Mouse (Mus musculus): ENCODE results near the gene Mup17. TPM values are rescaled to one million over a fixed set of nuclear protein-coding genes. Genes with fewer than 3 reads are reported as not detected.
"Not testable (repeated sequence)": the region's sequence is repeated elsewhere in the genome, so short reads cannot be mapped to it uniquely, and the experiment has no call there.

The Mup17 gene
- not detected in 2 replicates for polyA plus RNA-seq (2016; fragmentation: Nextera tagmentation; extraction: Ambion mirVana)

- 71% methylated on average over 4 of the region's 4 CpGs for whole genome bisulfite sequencing
- not testable (repeated sequence) for H3K27ac ChIP-seq (replicated peaks); H3K4me1 ChIP-seq; H3K4me3 ChIP-seq; H3K9me3 ChIP-seq; H3K36me3 ChIP-seq (replicated peaks); DNase-seq (ENCODE audit: low spot score); H3K27me3 ChIP-seq (replicated peaks; ENCODE audit: low read depth, poor library complexity, severe bottlenecking)
Observed at GRCm38 (mm10) chr4:61595771-61596170, at the start of gene Mup17. TSS of gene Mup17 (minus strand) at chr4:61595871.

DNA sequence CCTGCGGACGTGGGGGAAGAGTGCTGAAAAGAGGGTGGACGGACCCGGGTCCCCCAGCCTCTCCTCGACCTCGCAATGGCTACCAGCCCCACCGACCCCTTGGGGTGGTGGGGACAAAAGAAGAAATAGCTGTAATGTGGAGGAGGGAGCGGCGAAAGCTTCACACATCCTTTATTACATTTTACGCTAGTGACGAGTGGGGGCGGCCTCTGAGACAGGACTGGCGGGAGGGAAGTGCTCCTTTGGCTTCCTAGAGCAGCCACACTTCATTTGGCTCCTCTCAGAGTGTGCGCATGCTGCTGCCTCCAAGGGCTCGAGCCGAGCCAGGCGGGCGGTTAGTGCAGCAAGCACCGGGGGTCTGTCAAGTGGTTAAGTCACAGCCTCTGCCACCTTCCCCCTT, 24.1 kb downstream of the Mup17 start:
- not testable (repeated sequence) for H3K36me3 ChIP-seq (replicated peaks); H3K4me1 ChIP-seq; DNase-seq (ENCODE audit: low spot score); H3K27me3 ChIP-seq (replicated peaks; ENCODE audit: low read depth, poor library complexity, severe bottlenecking); H3K27ac ChIP-seq (replicated peaks); H3K4me3 ChIP-seq; H3K9me3 ChIP-seq
- 85% methylated on average over 19 of the region's 19 CpGs for WGBS

DNA sequence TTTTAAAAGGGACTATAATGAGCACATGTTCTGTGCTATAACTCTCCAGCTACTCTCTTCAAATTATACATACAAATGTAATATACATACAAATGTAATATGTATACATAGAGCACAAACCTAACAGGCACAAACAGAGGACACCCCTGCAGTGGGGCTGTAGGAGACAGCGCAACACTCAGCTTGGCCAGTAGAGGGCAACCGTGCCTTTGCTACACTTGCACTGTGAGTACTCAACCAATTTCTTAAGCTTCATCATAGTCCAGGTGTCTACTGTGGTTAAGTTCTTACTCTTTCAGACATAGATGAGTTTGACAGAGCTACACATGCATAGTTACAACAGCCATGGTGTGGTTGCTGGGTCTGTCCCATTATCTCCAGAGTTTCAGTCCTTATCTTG, 39.8 kb downstream of the Mup17 start:
- 51% methylated on average over 2 of the region's 2 CpGs for WGBS
- DNase-seq (ENCODE audit: low spot score); H3K27me3 ChIP-seq (replicated peaks; ENCODE audit: low read depth, poor library complexity, severe bottlenecking); H3K4me1 ChIP-seq; H3K36me3 ChIP-seq (replicated peaks); H3K4me3 ChIP-seq; H3K27ac ChIP-seq (replicated peaks); H3K9me3 ChIP-seq: not testable (repeated sequence)

Other genes with a start within 250 kb of the Mup17 start
- gene Mup15, start 156.1 kb downstream of the Mup17 start, polyA plus RNA-seq (2016; fragmentation: Nextera tagmentation; extraction: Ambion mirVana) = not detected in 2 replicates
- not detected in 2 replicates for gene Mup16, start 76.3 kb downstream of the Mup17 start, polyA plus RNA-seq (2016; fragmentation: Nextera tagmentation; extraction: Ambion mirVana)
- gene Mup18, start 78.3 kb upstream of the Mup17 start, polyA plus RNA-seq (2016; fragmentation: Nextera tagmentation; extraction: Ambion mirVana) = not detected in 2 replicates
- not detected in 2 replicates for gene Mup19, start 186.4 kb upstream of the Mup17 start, polyA plus RNA-seq (2016; fragmentation: Nextera tagmentation; extraction: Ambion mirVana)
- gene Mup5, start 239.4 kb upstream of the Mup17 start, polyA plus RNA-seq (2016; fragmentation: Nextera tagmentation; extraction: Ambion mirVana) = not detected in 2 replicates